Comparison of ENCODE assay signal across 9 mouse cellular contexts in the genomic region with DNA sequence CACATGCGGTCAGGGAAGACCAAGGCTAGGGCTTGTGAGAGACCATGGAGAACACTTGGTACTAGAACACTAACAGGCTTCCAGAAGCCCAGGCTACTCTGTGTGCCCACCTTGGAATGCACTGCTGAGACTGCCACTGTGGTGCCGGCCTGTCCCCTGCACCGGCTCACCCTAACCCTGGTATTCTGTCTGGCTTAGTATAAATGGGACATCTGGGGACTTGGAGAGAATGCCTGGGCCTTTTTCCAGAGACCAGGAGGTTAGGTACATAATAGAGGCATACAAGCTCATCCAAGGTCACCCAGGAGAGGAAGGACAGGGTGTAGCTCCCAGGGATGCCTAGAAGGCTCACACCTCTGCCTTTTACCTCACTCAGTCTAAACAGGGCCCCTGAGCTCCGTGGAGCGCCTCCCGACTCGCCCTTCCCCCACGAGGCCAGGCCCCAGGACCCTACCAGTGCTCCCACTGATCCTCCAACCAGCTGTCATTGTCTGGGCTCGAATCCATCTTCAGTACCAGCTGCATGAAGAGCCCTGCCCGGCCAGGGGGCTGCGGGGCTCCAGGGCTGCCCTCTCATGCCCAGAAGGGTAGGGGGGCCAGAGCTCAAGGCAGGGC. TPM values are rescaled to one million over a fixed set of nuclear protein-coding genes. Genes with fewer than 3 reads are reported as not detected.
A peak's percentile ranks its signal among the peaks of the same experiment; 100 is the strongest.
DNase-seq lines count a peak whose midpoint lies in the region; ATAC-seq and TF ChIP-seq lines count a peak whose summit lies in the region.
"Had no signal": no experiment of that assay in that cellular context is flagged by ENCODE, and none has a peak within 500 bp of the region (broad histone marks: within the 10 kb centered on the region; RNA-seq: fewer than 3 reads in every experiment).

No protein-coding gene starts in this region.

- H3K27ac ChIP-seq in lung, embryonic 15.5 days = no peak overlapping the region
- peak overlapping the region; percentile 84 for H3K27ac ChIP-seq in limb, embryonic 11.5 days (replicated peaks; ENCODE audit: low read depth, low read length)
- H3K27ac ChIP-seq in small intestine, adult 2 months (ENCODE audit: insufficient read depth, low read depth, low read length) = no peak overlapping the region

- TF ChIP-seq CTCF in small intestine, adult 2 months (IDR thresholded peaks at IDR 0.05; ENCODE audit: extremely low read depth, insufficient read length, insufficient replicate concordance, low read depth, low read length) = no peak

- H3K9ac ChIP-seq in lung, embryonic 15.5 days = peak overlapping the region; percentile 13
- H3K9ac ChIP-seq in limb, embryonic 11.5 days (ENCODE audit: low read length) = peak overlapping the region; percentile 59

- H3K4me3 ChIP-seq in lung, embryonic 15.5 days = peak overlapping the region; percentile 16
- peak overlapping the region; percentile 47 for H3K4me3 ChIP-seq in limb, embryonic 11.5 days (ENCODE audit: low read depth, low read length)
- peak overlapping the region; percentile 14 for H3K4me3 ChIP-seq in small intestine, adult 2 months (ENCODE audit: low read depth, low read length)

- H3K27me3 ChIP-seq in lung, embryonic 15.5 days = peaks cover 6% of the 10 kb centered on the region; the same call in 1 of the 2 replicates
- H3K27me3 ChIP-seq in limb, embryonic 11.5 days (ENCODE audit: control insufficient read depth, insufficient read depth, low read length) = no peaks in the 10 kb centered on the region; the same call in 1 of the 2 replicates
- peaks cover 19% of the 10 kb centered on the region for H3K27me3 ChIP-seq in small intestine, adult 2 months (ENCODE audit: control insufficient read depth, insufficient read depth, low read length)

- TF ChIP-seq POLR2A in small intestine, adult 2 months (IDR thresholded peaks at IDR 0.05; ENCODE audit: low read depth, low read length) = no peak

- peaks cover 38% of the 10 kb centered on the region for H3K4me1 ChIP-seq in lung, embryonic 15.5 days
- H3K4me1 ChIP-seq in limb, embryonic 11.5 days (ENCODE audit: control insufficient read depth, insufficient read depth, low read length) = peaks cover 39% of the 10 kb centered on the region
- H3K4me1 ChIP-seq in small intestine, adult 2 months (ENCODE audit: control insufficient read depth, insufficient read depth, insufficient read length, low read length) = no peaks in the 10 kb centered on the region; the same call in 1 of the 2 replicates

- ATAC-seq in lung, embryonic 15.5 days (ENCODE audit: borderline replicate concordance, extremely low read depth, low FRiP score, low TSS enrichment) = no peak
- no peak for ATAC-seq in limb, embryonic 11.5 days (ENCODE audit: insufficient number of reproducible peaks, low FRiP score, low TSS enrichment, low read depth)

- no peaks in the 10 kb centered on the region for H3K9me3 ChIP-seq in lung, embryonic 15.5 days
- H3K9me3 ChIP-seq in limb, embryonic 11.5 days (ENCODE audit: control insufficient read depth, low read length) = no peaks in the 10 kb centered on the region

- peak; percentile 69 for DNase-seq in cerebellum, adult 9-11 months
- no peak for DNase-seq in cerebellum, adult 8-10 months
- DNase-seq in lung, adult 18-20 months = no peak
- no peak for DNase-seq in limb, embryonic 11.5 days (ENCODE audit: low spot score)
- DNase-seq in embryo, embryonic 10.5 days (ENCODE audit: low spot score) = no peak
- DNase-seq in adrenal gland, postnatal 10 days = no peak
- DNase-seq: thymus, postnatal 25 days had no signal

- 27% methylated on average over 11 of the region's 11 CpGs for WGBS in lung, embryonic 15.5 days
- WGBS in limb, embryonic 11.5 days = 22% methylated on average over 11 of the region's 11 CpGs
- 34% methylated on average over 11 of the region's 11 CpGs for whole genome bisulfite sequencing in small intestine, adult 2 months

- H3K36me3 ChIP-seq in lung, embryonic 15.5 days = 0 out of 2 replicates have a peak, but pooled peaks cover under 1% of the 10 kb centered on the region
- H3K36me3 ChIP-seq in limb, embryonic 11.5 days (ENCODE audit: control insufficient read depth, insufficient read depth, low read length) = no peaks in the 10 kb centered on the region; the same call in 1 of the 2 replicates
- H3K36me3 ChIP-seq in small intestine, adult 2 months (ENCODE audit: control insufficient read depth, insufficient read depth, low read length) = no peaks in the 10 kb centered on the region

- peak overlapping the region; percentile 43 for H3K4me2 ChIP-seq in lung, embryonic 15.5 days
- H3K4me2 ChIP-seq in limb, embryonic 11.5 days (ENCODE audit: low read depth, severe bottlenecking) = peak overlapping the region; percentile 86

RNA-seq across cellular contexts. Expression of a gene that starts 9.3 kb away (rescaled TPM):
- polyA plus RNA-seq in lung, embryonic 15.5 days (2015; fragmentation: Nextera tagmentation; extraction: Ambion mirVana) = 15.1 and 15.2 TPM in 2 replicates
- polyA plus RNA-seq in limb, embryonic 11.5 days (2014; fragmentation: Nextera tagmentation; extraction: Ambion mirVana) = 15.1 and 19.9 TPM in 2 replicates
- polyA plus RNA-seq in small intestine, adult 2 months (2012; rRNA removed) = 4.7 and 5.3 TPM in 2 replicates
- 10 to 100 TPM; 22.5 to 28.1 TPM for total RNA-seq in adrenal gland, postnatal 10 days (2021)

RNA-seq across cellular contexts. Expression of a gene that starts 9.5 kb away (rescaled TPM):
- 2.5 and 3.0 TPM in 2 replicates for polyA plus RNA-seq in lung, embryonic 15.5 days (2015; fragmentation: Nextera tagmentation; extraction: Ambion mirVana)
- 1.2 and 1.9 TPM in 2 replicates for polyA plus RNA-seq in limb, embryonic 11.5 days (2014; fragmentation: Nextera tagmentation; extraction: Ambion mirVana)
- 3.5 and 7.4 TPM in 2 replicates for polyA plus RNA-seq in small intestine, adult 2 months (2012; rRNA removed)
- 1 to 10 TPM; 7.6 to 9.4 TPM for total RNA-seq in adrenal gland, postnatal 10 days (2021)

RNA-seq across cellular contexts. Expression of a gene that starts 17.1 kb away (rescaled TPM):
- polyA plus RNA-seq in lung, embryonic 15.5 days (2015; fragmentation: Nextera tagmentation; extraction: Ambion mirVana) = 17.0 and 18.7 TPM in 2 replicates
- 11.8 and 13.2 TPM in 2 replicates for polyA plus RNA-seq in limb, embryonic 11.5 days (2014; fragmentation: Nextera tagmentation; extraction: Ambion mirVana)
- 12.3 and 15.6 TPM in 2 replicates for polyA plus RNA-seq in small intestine, adult 2 months (2012; rRNA removed)
- total RNA-seq in adrenal gland, postnatal 10 days (2021) = 1 to 10 TPM; 1.7 to 2.2 TPM

RNA-seq across cellular contexts. Expression of a gene that starts 17.3 kb away (rescaled TPM):
- 23.8 and 24.0 TPM in 2 replicates for polyA plus RNA-seq in lung, embryonic 15.5 days (2015; fragmentation: Nextera tagmentation; extraction: Ambion mirVana)
- polyA plus RNA-seq in limb, embryonic 11.5 days (2014; fragmentation: Nextera tagmentation; extraction: Ambion mirVana) = 14.2 and 15.1 TPM in 2 replicates
- polyA plus RNA-seq in small intestine, adult 2 months (2012; rRNA removed) = 71.2 and 157 TPM in 2 replicates
- 100 to 1,000 TPM; 115 to 130 TPM for total RNA-seq in adrenal gland, postnatal 10 days (2021)

RNA-seq across cellular contexts. Expression of a gene that starts 42.0 kb away (rescaled TPM):
- polyA plus RNA-seq in lung, embryonic 15.5 days (2015; fragmentation: Nextera tagmentation; extraction: Ambion mirVana) = 23.6 and 25.7 TPM in 2 replicates
- polyA plus RNA-seq in limb, embryonic 11.5 days (2014; fragmentation: Nextera tagmentation; extraction: Ambion mirVana) = 18.0 and 18.1 TPM in 2 replicates
- polyA plus RNA-seq in small intestine, adult 2 months (2012; rRNA removed) = 4.7 and 13.1 TPM in 2 replicates
- 10 to 100 TPM; 39.3 to 41.9 TPM for total RNA-seq in adrenal gland, postnatal 10 days (2021)
